Mouse (Mus musculus) cerebellum, postnatal 36 days (tissue): ENCODE results near the gene Ift122.

Experiments
- DNase-seq, 2 experiments: peaks; one replicate each; pipeline ENCODE4 v3.0.0; 2021 to 2022; ENCODE audit warnings: mixed read lengths in 2 of 2

Gene Ift122

DNA sequence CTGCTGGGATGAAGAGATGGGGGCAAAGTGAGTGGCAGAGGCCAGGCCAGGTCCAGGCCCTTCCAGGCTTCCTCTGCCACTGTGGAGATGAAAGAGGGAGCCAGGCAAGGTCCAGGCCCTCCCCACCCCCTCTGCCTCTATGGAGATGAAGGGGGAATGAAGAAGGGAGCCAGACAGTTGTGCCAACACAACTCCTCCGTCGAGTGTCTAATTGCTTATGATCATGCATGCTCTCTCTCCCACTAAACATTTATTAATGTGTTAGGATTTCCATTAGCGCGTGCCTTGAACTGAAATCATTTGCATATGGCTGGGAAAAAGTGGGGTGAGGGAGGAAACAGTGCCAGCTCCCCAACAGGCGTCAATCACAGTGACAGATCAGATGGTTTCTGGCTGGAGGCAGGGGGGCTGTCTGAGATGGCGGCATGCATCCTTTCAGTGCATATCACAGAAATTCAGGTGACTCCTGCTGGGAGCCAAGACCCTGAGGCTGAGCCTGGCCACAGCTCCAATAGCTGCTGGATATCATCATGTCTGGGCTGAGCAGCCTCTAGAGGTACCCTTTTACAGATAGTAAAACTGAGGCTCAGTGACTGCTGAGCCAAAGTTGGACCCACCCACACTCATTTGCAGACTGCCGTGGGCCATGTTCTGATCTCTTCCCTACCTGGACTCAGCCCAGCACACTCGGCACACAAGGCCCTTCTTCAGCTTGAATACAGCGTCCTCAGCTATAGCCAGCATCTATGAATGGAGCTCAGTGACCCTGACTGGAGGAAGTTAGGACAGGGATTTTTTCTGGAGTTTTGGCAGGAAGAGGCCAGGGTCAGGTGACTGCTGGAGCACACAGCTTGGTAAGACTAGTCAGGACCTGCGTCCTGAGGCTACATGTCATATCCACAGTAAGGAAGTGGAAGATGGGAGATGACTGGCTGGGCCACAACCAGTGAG is 74.3 kb downstream of the Ift122 start:
- DNase-seq = no peak

DNA sequence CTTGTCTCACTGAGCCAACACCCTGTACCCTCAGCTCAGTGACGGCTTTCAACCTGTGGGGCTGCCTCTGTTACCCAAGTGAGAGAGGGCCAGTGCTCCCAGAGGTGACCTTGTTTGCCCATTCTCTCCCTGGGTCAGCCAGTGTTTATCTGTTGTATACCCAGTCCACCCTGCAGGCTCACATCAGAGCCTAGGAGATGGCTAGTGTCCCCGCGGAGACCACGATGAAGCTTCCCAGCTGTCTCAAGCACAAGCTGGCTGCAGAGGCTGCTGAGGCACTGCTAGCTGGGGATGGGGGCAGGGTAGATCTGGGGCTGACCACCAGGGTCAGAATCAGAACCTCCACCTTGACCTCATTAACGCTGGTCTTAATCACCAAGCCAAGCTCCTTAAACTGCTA is 76.7 kb downstream of the Ift122 start:
- no peak for DNase-seq

DNA sequence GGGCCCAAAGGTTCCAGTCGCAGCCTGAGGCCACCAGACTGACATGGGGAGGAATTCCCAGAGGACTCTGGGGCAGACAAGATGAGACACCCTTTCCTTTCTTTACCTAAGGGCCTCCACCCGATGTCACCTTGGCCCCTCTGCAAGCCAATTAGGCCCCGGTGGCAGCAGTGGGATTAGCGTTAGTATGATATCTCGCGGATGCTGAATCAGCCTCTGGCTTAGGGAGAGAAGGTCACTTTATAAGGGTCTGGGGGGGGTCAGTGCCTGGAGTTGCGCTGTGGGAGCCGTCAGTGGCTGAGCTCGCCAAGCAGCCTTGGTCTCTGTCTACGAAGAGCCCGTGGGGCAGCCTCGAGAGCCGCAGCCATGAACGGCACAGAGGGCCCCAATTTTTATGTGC is 78.4 kb downstream of the Ift122 start, which contains the start of gene Rho:
Gene Rho (plus strand): TSS at position 110 of the 400 bp plus-strand sequence.
- no peak for DNase-seq

DNA sequence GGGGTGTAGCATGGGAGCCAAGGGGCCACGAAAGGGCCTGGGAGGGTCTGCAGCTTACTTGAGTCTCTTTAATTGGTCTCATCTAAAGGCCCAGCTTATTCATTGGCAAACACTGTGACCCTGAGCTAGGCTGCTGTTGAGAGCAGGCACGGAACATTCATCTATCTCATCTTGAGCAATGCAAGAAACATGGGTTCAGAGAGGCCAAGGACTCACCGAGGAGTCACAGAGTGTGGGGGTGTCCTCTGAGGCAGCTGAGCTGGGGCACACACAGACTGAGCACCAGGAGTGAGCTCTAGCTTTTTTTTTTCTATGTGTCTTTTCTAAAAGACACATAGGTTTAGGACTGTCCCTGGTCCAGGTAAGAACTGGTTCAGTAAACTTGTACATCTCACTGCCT is 79.1 kb downstream of the Ift122 start:
- DNase-seq = no peak

DNA sequence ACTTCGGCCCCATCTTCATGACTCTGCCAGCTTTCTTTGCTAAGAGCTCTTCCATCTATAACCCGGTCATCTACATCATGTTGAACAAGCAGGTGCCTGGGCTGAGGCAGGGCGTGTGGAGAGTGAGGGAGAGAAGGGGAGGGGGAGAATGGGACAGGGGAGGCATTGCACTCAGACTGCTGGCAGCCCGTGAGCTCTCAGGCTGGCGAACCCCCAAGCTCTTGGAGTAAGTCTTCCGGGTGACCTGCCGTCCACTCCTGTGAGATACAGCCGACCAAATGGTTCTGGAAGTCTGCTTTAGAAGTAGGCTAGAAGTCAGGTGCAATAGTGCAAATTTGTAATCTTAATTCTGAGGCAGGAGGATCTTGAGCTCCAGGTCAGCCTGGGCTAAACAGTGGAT is 82.3 kb downstream of the Ift122 start:
- DNase-seq = no peak

DNA sequence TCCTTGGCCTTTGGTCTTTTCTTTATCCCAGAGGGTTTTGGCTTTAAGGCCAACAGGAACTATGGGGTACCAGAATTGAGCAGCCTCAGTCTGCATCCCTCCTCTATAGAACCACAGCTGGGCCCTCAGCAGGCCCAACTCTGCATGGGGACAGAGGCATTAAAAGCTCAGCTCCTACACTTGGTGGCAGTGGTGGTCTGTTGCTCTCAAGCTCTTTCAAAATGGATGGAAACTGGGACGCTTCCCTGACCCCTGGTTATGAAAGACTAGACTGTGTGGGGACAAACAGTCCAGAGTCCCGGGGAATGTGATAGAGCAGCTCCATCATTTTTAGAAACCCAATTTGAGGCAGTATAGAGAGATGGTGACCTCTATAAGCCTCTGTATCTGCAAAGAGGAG is 84.7 kb downstream of the Ift122 start:
- no peak for DNase-seq

DNA sequence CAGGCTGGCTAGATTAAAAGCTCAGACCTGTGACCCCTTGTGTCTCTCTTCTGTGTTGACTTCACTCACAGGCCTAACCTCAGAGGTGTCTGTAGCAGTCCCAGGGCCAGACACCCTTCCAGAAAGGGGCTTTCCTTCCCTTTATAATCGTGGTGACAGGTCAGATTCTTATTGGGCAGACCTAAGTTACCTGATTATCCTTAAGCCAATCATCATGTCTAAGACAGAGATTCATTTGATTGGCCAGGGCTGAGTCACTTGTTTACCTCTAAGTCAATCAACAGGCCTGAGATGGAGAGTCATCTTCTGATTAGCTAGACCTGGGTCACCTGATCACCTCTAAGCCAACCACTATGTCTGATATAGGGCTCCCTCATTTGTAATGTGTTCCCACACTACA is 85.5 kb downstream of the Ift122 start:
- no peak for DNase-seq

DNA sequence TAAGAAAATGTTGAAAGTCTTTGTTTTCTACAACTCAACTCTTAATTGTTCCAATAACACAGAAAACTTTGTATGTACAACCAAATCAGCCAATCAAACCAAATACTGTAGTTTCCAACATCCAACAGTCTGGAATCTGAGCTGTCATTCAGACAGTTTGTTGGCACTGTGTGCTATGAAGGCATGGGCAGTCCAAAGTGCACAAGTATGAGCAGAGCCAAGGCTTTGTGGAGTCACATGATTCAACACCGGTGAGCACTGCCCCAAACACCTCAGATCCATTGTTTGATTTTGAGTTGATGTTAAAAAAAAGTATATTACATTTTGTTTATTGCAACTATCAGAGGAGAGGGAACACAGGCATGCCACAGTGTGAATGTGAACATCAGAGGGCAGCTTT is 87.3 kb downstream of the Ift122 start:
- DNase-seq = no peak

DNA sequence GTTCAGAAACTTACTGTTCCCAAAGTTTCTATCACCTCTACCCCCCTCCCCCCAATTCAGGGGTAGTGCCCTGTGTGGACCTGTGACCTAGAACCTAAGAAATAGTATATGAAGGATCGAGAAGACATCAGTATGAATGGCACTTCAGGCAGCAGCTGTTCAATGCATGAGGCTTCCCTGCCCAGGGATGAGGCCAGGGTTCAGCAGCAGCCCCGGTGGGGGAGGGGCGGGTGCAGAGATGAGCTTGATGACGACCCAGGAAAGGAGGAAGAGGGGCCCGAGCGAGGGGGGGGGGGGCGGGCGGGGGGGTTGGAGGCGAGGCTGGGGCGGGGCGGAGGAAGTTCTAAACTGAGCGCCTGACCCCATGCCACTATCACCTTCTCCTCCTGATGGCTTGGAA is 87.9 kb downstream of the Ift122 start:
- DNase-seq = no peak

DNA sequence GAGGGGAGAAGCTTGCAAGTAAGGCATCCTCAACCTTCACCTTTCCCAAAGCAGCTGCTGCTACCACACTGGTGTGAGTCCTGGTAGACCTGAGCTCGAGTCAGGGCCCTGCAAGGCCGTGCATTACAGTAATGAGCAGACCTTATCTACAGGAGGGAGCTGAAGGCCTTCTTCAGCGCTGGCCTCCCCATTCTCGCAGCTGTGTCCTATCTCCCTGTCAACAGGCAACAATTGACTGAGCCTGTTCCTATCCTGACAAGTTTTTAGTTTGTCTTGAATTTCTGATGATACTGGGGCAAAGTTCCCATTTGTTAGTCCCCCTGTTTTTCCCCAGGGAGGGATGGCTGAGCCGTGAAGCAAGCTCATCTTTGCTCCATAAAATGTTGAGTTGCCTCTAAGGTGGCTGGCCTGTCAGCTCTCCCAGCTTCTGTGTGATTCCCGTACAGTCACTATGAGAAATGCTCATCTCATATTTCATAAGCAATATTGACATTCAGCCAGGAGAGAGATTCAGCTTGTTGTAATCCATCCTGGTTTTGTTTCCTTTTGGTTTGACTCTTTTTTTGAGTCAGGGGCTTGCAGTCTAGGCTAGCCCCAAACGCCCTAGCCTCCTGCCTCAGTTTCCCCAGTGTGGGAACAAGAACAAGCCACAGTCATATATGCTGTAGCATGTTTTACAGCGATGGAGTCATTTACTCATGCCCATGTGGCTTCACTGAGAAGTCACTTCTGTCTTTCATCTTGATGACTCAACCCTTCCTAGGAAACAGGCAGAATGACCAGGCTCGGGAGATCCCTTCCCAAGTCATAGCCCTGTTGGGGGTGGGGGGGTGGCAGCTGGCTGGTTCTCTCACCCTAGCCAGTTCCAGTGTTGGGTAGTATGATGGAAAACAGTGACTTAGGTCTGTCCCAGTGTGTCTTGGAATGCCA is 90.5 kb downstream of the Ift122 start:
- no peak for DNase-seq

DNA sequence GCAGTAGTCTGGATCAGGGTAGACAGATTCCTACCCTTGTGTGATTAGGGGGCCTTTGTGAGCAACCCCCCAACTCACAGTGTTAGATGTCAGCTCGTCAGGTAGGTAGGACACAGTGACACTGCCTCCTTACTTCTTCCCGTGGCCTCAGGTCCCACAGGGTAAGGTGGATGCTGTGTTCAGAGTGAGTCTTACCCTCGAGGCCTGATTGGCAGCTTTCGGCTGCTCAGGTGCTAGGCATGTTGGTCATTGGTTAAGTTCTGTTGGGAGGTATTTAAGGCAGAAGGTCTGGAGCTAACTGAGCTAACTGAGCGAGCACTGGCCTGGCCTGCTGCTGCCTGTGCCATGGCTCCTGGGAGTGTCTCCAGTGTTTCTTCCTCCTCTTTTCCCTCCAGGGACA is 91.4 kb downstream of the Ift122 start, which contains the start of gene H1foo:
Gene H1foo (plus strand): TSS at position 301 of the 400 bp plus-strand sequence.
- no peak for DNase-seq

DNA sequence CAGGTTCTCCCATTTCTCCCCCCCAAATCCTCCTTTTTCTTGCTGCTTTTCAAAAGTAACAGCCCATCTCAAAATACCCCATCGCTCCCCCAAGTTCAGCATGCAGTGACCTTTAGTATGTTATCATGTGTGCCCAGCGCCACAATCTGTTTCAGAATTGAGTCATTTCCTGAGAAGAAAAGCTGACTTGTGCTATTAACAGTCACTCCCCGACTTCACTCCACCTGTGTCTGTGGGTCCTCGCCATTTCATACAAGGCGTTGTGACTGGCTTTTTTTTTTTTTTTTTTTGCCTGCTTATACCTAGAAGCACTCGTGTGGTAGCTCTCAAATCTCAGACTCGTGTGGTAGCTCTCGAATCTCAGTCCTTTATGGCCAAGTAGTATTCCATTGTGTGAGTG is 92.4 kb downstream of the Ift122 start:
- DNase-seq = no peak

DNA sequence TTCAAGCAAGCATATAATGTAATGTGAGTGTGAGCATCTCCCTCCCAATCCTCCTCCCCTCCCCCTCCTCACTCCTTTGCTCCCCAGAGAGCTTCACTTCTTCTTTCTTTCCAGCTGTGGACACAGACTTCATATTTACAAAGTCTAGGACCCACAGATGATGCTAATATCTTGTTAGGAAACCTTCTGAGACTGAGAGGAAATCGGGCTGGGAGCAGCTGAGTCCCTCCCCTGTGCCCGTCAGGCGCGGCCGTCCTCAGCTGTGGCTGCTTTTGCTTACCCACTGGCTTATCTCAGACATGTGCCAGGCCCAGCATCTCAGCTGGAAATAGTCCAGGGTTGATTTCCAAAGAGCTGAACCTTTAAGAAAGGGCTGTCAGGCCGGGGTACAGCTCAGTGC is 93.1 kb downstream of the Ift122 start:
- no peak for DNase-seq

DNA sequence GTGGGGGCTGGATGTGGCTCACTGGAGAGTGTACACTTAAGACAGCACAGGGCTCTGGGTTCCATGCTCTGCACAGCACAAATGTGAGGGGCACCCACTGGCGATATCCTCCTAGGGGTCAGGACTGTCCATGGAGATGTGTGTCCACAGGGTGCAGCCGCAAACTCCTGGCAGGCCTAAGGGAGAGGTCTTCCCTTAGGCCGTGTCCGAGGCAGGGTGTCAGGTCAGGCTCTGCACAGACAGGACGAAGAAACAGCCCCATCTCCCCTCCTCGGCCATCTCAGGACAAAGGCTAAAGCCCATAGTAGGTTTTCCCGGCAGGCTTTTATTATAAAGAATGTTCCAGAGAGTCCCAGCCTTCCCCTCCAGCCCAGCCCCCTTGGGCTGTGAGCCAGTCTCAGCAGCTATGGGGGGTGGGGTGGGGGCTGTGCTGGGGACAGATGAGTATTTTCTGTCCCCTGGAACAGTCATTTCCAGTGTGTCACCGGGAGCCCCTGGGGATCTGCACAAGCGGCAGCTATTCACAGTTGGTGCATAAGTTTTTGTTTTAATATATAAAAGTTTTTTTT is 101.3 kb downstream of the Ift122 start:
- DNase-seq = no peak

DNA sequence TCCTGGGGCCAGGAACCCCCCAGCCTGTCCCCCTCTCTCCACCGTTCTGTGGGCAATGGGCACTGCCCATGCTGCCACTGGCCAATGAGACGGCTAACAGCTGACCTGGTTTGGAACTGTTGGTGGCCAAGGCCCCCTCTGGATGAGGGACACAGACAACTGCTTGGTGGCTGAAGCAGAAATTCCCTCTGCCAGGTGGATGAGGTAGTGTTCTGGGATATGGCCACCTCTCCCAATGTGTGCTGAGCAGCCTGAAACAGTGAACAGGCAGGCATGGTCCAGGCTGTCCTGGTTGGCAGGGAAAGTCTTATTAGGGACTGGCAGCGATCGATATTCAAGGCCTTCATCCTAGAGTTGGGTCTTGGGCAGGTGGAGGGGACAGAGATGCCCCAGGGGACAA is 101.9 kb downstream of the Ift122 start:
- DNase-seq = peak; percentile 59 to 63

DNA sequence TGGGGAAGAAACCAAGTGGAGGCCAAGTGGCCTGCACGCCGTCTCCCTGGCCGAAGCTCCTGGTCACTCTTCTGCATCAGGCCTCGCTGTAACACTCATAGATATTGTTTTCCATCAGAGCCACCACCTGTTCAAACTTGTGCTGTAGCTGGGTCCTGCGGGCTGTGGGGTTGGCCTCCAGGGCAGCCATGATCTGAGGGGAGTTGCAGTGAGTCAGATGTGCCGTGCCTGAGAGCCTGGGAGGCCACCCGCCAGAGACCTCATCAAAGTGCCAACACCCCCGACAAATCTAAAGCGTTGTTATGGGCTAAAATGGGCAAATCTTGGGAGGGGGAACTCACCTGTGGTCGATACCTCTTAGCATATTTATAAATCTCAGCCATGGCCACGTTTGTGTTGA is 102.4 kb downstream of the Ift122 start:
- DNase-seq = no peak

DNA sequence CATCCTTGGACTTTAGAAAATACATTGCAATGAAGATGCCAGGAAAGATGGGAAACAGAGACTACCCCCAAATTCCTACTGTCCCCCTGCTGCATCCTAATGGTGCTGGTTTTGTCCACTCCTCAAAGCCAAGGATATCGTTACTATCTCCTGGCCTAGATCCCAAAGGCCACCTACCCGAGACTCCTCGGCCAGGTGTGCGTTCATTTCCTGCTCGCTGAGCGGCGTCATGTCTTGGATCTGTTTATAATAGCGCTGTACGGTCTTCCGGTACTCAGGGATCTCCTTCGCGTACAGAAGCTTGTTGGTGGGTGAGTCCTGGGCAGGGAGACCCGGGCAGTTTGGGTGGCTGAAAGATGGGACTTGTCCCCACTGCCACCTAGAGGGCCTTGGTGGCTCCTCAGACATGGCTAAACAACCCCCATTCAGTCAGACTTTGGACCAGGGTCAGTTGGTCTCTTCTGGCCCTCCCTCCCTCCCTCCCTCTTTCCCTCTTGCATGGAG is 103.2 kb downstream of the Ift122 start:
- no peak for DNase-seq

DNA sequence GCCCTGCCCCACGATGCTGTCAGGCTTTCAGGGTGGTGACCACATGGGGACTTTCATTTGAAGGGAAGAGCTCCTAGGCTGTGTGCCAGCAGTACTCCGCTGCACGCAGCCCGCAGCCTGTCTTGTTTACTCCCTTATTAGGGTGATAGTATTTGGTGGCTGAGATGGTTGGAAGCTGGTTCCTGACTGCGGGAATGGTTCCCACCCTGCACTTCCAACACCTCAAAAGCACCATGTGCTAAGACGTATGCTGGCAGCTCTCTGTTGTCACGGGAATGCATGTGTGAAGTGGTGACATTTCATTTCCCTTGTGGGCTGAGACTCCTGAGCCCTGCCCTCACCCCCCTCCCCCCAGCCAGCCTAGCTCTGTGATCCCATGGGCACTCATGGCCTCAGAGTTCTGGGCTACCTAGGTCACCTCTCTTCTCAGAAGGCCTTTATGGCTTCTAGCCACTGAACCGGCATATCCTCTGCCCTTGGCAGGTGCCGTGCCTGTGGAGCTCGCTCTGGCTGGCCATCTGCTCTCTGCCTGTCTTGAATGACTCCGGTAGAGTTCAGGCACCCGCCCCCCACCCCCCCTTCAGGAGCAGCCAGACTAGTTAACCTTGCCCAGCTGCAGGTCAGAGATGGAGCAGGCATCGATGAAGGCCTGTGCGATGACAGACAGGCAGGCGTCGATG is 103.8 kb downstream of the Ift122 start:
- DNase-seq = peak; percentile 79 to 85

DNA sequence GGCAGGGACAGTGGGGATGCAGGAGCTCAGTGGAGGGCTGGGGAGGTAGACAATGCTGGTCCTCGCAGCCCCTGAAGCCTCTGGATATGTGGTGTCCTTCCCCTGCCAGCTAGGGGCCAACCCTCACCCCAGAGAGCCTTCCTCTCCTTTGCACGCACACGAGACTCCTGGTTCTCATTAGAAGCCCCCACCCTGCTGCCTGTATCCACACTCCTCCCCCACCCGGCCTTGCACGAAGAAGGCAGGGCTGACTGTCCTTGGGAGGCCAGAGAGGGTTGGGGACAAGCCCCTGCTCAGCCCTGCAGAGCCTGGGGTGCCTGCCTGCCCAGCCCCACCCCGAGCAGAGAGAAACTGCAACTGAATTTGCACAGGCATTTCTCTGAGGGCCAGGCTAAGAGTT is 104.4 kb downstream of the Ift122 start:
- DNase-seq = no peak

DNA sequence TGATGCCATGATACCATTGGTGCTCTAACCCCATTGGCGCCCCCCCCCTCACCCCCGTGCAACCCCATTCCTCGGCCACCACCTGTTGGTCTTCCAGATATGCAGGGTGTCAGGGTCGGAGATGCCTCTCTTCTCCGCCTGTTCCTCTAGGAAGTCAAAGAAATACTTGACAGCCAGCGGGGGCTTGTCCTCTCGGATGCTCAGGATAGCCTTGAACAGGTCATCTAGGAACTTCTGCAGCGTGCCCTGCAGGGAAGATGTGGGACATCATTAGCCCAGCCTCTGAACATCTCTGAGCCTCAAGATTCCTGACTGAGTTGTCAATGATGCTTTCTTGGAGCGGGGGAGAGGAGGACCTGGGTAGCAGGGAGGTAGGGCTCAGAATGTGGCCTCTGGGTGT is 105.2 kb downstream of the Ift122 start:
- DNase-seq = no peak

DNA sequence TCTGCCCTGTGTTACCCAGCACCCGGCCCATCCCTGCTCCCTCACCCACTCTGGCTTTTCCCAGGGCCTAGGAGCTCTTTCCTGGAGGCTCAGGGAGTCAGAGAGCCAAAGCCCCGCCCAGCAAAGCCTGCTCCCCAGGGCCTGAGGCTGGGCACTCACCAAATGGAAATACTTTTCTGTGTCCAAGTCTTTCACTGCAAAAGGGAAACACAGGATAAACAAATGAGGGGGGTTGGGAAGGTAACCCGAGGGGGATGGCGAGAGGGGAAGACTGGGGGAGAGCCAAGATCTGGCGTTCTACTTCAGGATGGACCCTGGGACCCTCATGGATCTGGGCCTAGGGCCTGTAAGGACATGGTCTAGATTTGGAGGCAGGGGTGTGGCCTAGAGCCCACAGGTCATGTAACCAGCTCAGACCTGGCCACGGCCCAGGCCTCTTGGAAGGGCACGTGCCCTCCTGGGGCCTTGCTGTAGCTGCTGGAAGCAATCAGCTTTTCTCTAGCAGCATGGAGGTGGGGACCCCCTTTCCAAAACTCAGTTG is 106.0 kb downstream of the Ift122 start:
- DNase-seq = peak; percentile 62 to 68

DNA sequence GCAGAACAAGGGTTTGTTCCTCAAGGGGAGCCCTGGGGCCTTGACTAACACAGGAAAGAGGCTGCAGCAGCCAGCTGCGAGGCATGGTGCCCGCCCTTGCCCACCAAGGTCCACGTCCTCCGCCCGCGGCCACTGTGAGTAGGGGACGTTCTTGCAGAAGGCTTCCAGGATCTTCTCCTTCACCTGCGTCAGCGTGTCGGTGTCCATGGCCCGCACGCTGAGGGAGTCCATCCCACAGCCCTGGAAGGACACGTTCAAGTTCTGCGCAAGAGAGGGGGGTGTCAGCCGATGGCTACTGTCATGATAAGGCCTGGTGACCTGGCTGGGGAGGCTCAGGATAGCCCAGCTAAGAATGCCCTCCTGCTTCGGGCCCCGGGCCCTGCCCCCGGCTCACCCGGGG is 107.1 kb downstream of the Ift122 start:
- DNase-seq = no peak
